Mouse (Mus musculus) adrenal gland, postnatal 36 days (tissue): ENCODE results near the gene Ngdn. TPM values are rescaled to one million over a fixed set of nuclear protein-coding genes. Genes with fewer than 3 reads are reported as not detected.
"Not testable (repeated sequence)": the region's sequence is repeated elsewhere in the genome, so short reads cannot be mapped to it uniquely, and the experiment has no call there.

Experiments
- DNase-seq, 2 experiments: peaks; one replicate each; pipeline ENCODE4 v3.0.0; 2021; ENCODE audit warnings: mixed read lengths in 1 of 2
- long read RNA-seq, 2 experiments: library from polyadenylated mRNA; stranded (forward); transcript quantifications; one replicate each; pipeline ENCODE4 v2.0.0; 2021; ENCODE audit warnings: borderline sequencing depth in 2 of 2
- total RNA-seq, 2 experiments: library from RNA; stranded (reverse); gene quantifications; 2 replicates each; pipeline ENCODE4 v1.2.3; 2021

The Ngdn gene
- 10 to 100 TPM; 34.6 to 44.8 TPM for total RNA-seq
- long read RNA-seq, experiment 1, transcript Ngdn-201 (11 exons, 1,200 nt) = major isoform, 43 of 53 reads
- long read RNA-seq, experiment 1, partial matches to known transcripts = 9 of 53 reads
- long read RNA-seq, experiment 1, other reads (novel, unspliced or antisense) = 1 of 53 reads
- long read RNA-seq, experiment 2, transcript Ngdn-201 (11 exons, 1,200 nt) = major isoform, 14 of 17 reads
- long read RNA-seq, experiment 2, partial matches to known transcripts = 1 of 17 reads
- long read RNA-seq, experiment 2, other reads (novel, unspliced or antisense) = 2 of 17 reads

- DNase-seq = peak; percentile 96
Observed at GRCm38 (mm10) chr14:55014991-55015766, at the start of gene Ngdn. TSS of gene Ngdn (plus strand) at chr14:55015454.

GRCm38 (mm10) chr14:54965631-54966030 is 49.6 kb upstream of the Ngdn start:
- no peak for DNase-seq

GRCm38 (mm10) chr14:54966320-54966977 is 48.8 kb upstream of the Ngdn start, which contains the start of gene Myh6:
TSS of gene Myh6 (minus strand) at chr14:54966927.
- no peak for DNase-seq

- DNase-seq = no peak
Observed at GRCm38 (mm10) chr14:54967874-54968273, 47.4 kb upstream of the Ngdn start.

- DNase-seq = no peak
Observed at GRCm38 (mm10) chr14:54968344-54968743, 46.9 kb upstream of the Ngdn start.

- not testable (repeated sequence) for DNase-seq
Observed at GRCm38 (mm10) chr14:54972786-54973185, 42.5 kb upstream of the Ngdn start.

GRCm38 (mm10) chr14:54974068-54974791 is 41.0 kb upstream of the Ngdn start:
- no peak for DNase-seq

- no peak for DNase-seq
Observed at GRCm38 (mm10) chr14:54976633-54977032, 38.6 kb upstream of the Ngdn start, which contains the start of gene Gm17428. TSS of gene Gm17428 (plus strand) at chr14:54976933.

GRCm38 (mm10) chr14:54978664-54979063 is 36.6 kb upstream of the Ngdn start:
- no peak for DNase-seq

GRCm38 (mm10) chr14:54981934-54982333 is 33.3 kb upstream of the Ngdn start:
- DNase-seq = no peak

GRCm38 (mm10) chr14:54988350-54988874 is 26.8 kb upstream of the Ngdn start:
- DNase-seq = not testable (repeated sequence)

GRCm38 (mm10) chr14:54988882-54989281 is 26.4 kb upstream of the Ngdn start:
- no peak for DNase-seq

- no peak for DNase-seq
Observed at GRCm38 (mm10) chr14:54989886-54990441, 25.3 kb upstream of the Ngdn start.

GRCm38 (mm10) chr14:54992196-54992595 is 23.1 kb upstream of the Ngdn start:
- DNase-seq = no peak

- DNase-seq = no peak
Observed at GRCm38 (mm10) chr14:54993636-54994035, 21.6 kb upstream of the Ngdn start.

GRCm38 (mm10) chr14:54994136-54994868 is 21.0 kb upstream of the Ngdn start, which contains the start of gene Myh7:
TSS of gene Myh7 (minus strand) at chr14:54994626.
- no peak for DNase-seq

GRCm38 (mm10) chr14:54994869-54995186 is 20.4 kb upstream of the Ngdn start:
- DNase-seq = no peak

GRCm38 (mm10) chr14:54995457-54996138 is 19.7 kb upstream of the Ngdn start:
- no peak for DNase-seq

- no peak for DNase-seq
Observed at GRCm38 (mm10) chr14:54996793-54997192, 18.5 kb upstream of the Ngdn start.

GRCm38 (mm10) chr14:54997297-54997696 is 18.0 kb upstream of the Ngdn start:
- no peak for DNase-seq
